Mouse (Mus musculus): ENCODE results near the gene Bmper. TPM values are rescaled to one million over a fixed set of nuclear protein-coding genes. Genes with fewer than 3 reads are reported as not detected.

Bmper gene
- polyA plus RNA-seq, 1 experiment from 2014 or later = 3.4 TPM

GRCm38 (mm10) chr9:23383291-23383690 is 160.4 kb downstream of the Bmper start:
- Histone ChIP-seq H3K4me1 (replicated peaks; ENCODE audit: control insufficient read depth, insufficient read depth, low read length) (peaks cover 2% of the 10 kb centered on the region; the same call in 1 of the 2 replicates), H3K9me3 (ENCODE audit: control insufficient read depth, low read length) (no peaks in the 10 kb centered on the region), H3K27ac (ENCODE audit: low read depth, low read length) (no peak overlapping the region), H3K36me3 (ENCODE audit: control insufficient read depth, insufficient read depth, low read length) (no peaks in the 10 kb centered on the region), H3K4me2 (replicated peaks; ENCODE audit: low read depth, low read length) (no peak overlapping the region), H3K27me3 (ENCODE audit: control insufficient read depth, insufficient read depth, low read length) (no peaks in the 10 kb centered on the region), H3K9ac (ENCODE audit: low read depth, low read length) (no peak overlapping the region), H3K4me3 (ENCODE audit: low read depth, low read length) (no peak overlapping the region)
- ATAC-seq (ENCODE audit: low FRiP score) (no peak), DNase-seq (ENCODE audit: low spot score) (no peak)
- WGBS = 86% methylated on average over 8 of the region's 8 CpGs

GRCm38 (mm10) chr9:23383837-23384236 is 161.0 kb downstream of the Bmper start:
- no peak overlapping the region for H3K4me3 ChIP-seq (ENCODE audit: low read depth, low read length)
- no peaks in the 10 kb centered on the region for H3K36me3 ChIP-seq (ENCODE audit: control insufficient read depth, insufficient read depth, low read length)
- no peaks in the 10 kb centered on the region for H3K9me3 ChIP-seq (ENCODE audit: control insufficient read depth, low read length)
- no peak overlapping the region for H3K27ac ChIP-seq (ENCODE audit: low read depth, low read length)
- ATAC-seq (ENCODE audit: low FRiP score) (no peak), DNase-seq (ENCODE audit: low spot score) (no peak)
- H3K27me3 ChIP-seq (ENCODE audit: control insufficient read depth, insufficient read depth, low read length) = no peaks in the 10 kb centered on the region
- peaks cover 2% of the 10 kb centered on the region; the same call in 1 of the 2 replicates for H3K4me1 ChIP-seq (replicated peaks; ENCODE audit: control insufficient read depth, insufficient read depth, low read length)
- WGBS = 90% methylated on average over 1 of the region's 1 CpGs
- no peak overlapping the region for H3K9ac ChIP-seq (ENCODE audit: low read depth, low read length)
- no peak overlapping the region for H3K4me2 ChIP-seq (replicated peaks; ENCODE audit: low read depth, low read length)

- DNase-seq (ENCODE audit: low spot score) = no peak
- no peaks in the 10 kb centered on the region for H3K27me3 ChIP-seq (ENCODE audit: control insufficient read depth, insufficient read depth, low read length)
- no peak overlapping the region for H3K4me2 ChIP-seq (replicated peaks; ENCODE audit: low read depth, low read length)
- H3K9me3 ChIP-seq (ENCODE audit: control insufficient read depth, low read length) = no peaks in the 10 kb centered on the region
- no peak overlapping the region for H3K27ac ChIP-seq (ENCODE audit: low read depth, low read length)
- H3K9ac ChIP-seq (ENCODE audit: low read depth, low read length) = no peak overlapping the region
- WGBS = 85% methylated on average over 3 of the region's 3 CpGs
- H3K36me3 ChIP-seq (ENCODE audit: control insufficient read depth, insufficient read depth, low read length) = no peaks in the 10 kb centered on the region
- no peak for ATAC-seq (ENCODE audit: low FRiP score)
- 0 out of 2 replicates have a peak, but pooled peaks cover 2% of the 10 kb centered on the region for H3K4me1 ChIP-seq (replicated peaks; ENCODE audit: control insufficient read depth, insufficient read depth, low read length)
- no peak overlapping the region for H3K4me3 ChIP-seq (ENCODE audit: low read depth, low read length)
Observed at GRCm38 (mm10) chr9:23384880-23385279, 162.0 kb downstream of the Bmper start.

GRCm38 (mm10) chr9:23386201-23386600 is 163.3 kb downstream of the Bmper start:
- 66% methylated on average over 3 of the region's 3 CpGs for WGBS
- H3K27ac ChIP-seq (ENCODE audit: low read depth, low read length) = no peak overlapping the region
- no peak for DNase-seq (ENCODE audit: low spot score)
- no peak for ATAC-seq (ENCODE audit: low FRiP score)
- H3K9me3 ChIP-seq (ENCODE audit: control insufficient read depth, low read length) = no peaks in the 10 kb centered on the region
- H3K9ac ChIP-seq (ENCODE audit: low read depth, low read length) = no peak overlapping the region
- no peak overlapping the region for H3K4me3 ChIP-seq (ENCODE audit: low read depth, low read length)
- H3K36me3 ChIP-seq (ENCODE audit: control insufficient read depth, insufficient read depth, low read length) = no peaks in the 10 kb centered on the region
- no peaks in the 10 kb centered on the region for H3K4me1 ChIP-seq (replicated peaks; ENCODE audit: control insufficient read depth, insufficient read depth, low read length)
- H3K4me2 ChIP-seq (replicated peaks; ENCODE audit: low read depth, low read length) = no peak overlapping the region
- no peaks in the 10 kb centered on the region for H3K27me3 ChIP-seq (ENCODE audit: control insufficient read depth, insufficient read depth, low read length)

- Histone ChIP-seq H3K9ac (ENCODE audit: low read depth, low read length) (no peak overlapping the region), H3K4me3 (ENCODE audit: low read depth, low read length) (no peak overlapping the region), H3K9me3 (ENCODE audit: control insufficient read depth, low read length) (no peaks in the 10 kb centered on the region), H3K27ac (ENCODE audit: low read depth, low read length) (no peak overlapping the region), H3K4me1 (replicated peaks; ENCODE audit: control insufficient read depth, insufficient read depth, low read length) (no peaks in the 10 kb centered on the region), H3K27me3 (ENCODE audit: control insufficient read depth, insufficient read depth, low read length) (no peaks in the 10 kb centered on the region), H3K4me2 (replicated peaks; ENCODE audit: low read depth, low read length) (no peak overlapping the region), H3K36me3 (ENCODE audit: control insufficient read depth, insufficient read depth, low read length) (no peaks in the 10 kb centered on the region)
- DNase-seq (ENCODE audit: low spot score) (no peak), ATAC-seq (ENCODE audit: low FRiP score) (no peak)
- 77% methylated on average over 3 of the region's 3 CpGs for WGBS
Observed at GRCm38 (mm10) chr9:23390118-23390517, 167.2 kb downstream of the Bmper start.

- Histone ChIP-seq H3K36me3 (ENCODE audit: control insufficient read depth, insufficient read depth, low read length) (no peaks in the 10 kb centered on the region), H3K4me1 (replicated peaks; ENCODE audit: control insufficient read depth, insufficient read depth, low read length) (no peaks in the 10 kb centered on the region), H3K4me2 (replicated peaks; ENCODE audit: low read depth, low read length) (no peak overlapping the region), H3K9ac (ENCODE audit: low read depth, low read length) (no peak overlapping the region), H3K27me3 (ENCODE audit: control insufficient read depth, insufficient read depth, low read length) (no peaks in the 10 kb centered on the region), H3K9me3 (ENCODE audit: control insufficient read depth, low read length) (no peaks in the 10 kb centered on the region), H3K27ac (ENCODE audit: low read depth, low read length) (no peak overlapping the region), H3K4me3 (ENCODE audit: low read depth, low read length) (no peak overlapping the region)
- ATAC-seq (ENCODE audit: low FRiP score) (no peak), DNase-seq (ENCODE audit: low spot score) (no peak)
- 75% methylated on average over 6 of the region's 6 CpGs for WGBS
Observed at GRCm38 (mm10) chr9:23394652-23395317, 171.9 kb downstream of the Bmper start.

- Histone ChIP-seq H3K9ac (ENCODE audit: low read depth, low read length) (no peak overlapping the region), H3K27ac (ENCODE audit: low read depth, low read length) (no peak overlapping the region), H3K36me3 (ENCODE audit: control insufficient read depth, insufficient read depth, low read length) (no peaks in the 10 kb centered on the region), H3K4me1 (replicated peaks; ENCODE audit: control insufficient read depth, insufficient read depth, low read length) (no peaks in the 10 kb centered on the region), H3K4me3 (ENCODE audit: low read depth, low read length) (no peak overlapping the region), H3K9me3 (ENCODE audit: control insufficient read depth, low read length) (no peaks in the 10 kb centered on the region), H3K27me3 (ENCODE audit: control insufficient read depth, insufficient read depth, low read length) (no peaks in the 10 kb centered on the region), H3K4me2 (replicated peaks; ENCODE audit: low read depth, low read length) (no peak overlapping the region)
- DNase-seq (ENCODE audit: low spot score) (no peak), ATAC-seq (ENCODE audit: low FRiP score) (no peak)
- WGBS = 88% methylated on average over 7 of the region's 7 CpGs
Observed at GRCm38 (mm10) chr9:23396186-23396585, 173.3 kb downstream of the Bmper start.

GRCm38 (mm10) chr9:23397876-23398275 is 175.0 kb downstream of the Bmper start:
- H3K4me3 ChIP-seq (ENCODE audit: low read depth, low read length) = no peak overlapping the region
- H3K36me3 ChIP-seq (ENCODE audit: control insufficient read depth, insufficient read depth, low read length) = no peaks in the 10 kb centered on the region
- 98% methylated on average over 3 of the region's 3 CpGs for WGBS
- H3K9me3 ChIP-seq (ENCODE audit: control insufficient read depth, low read length) = no peaks in the 10 kb centered on the region
- no peaks in the 10 kb centered on the region for H3K4me1 ChIP-seq (replicated peaks; ENCODE audit: control insufficient read depth, insufficient read depth, low read length)
- no peak for ATAC-seq (ENCODE audit: low FRiP score)
- H3K27me3 ChIP-seq (ENCODE audit: control insufficient read depth, insufficient read depth, low read length) = no peaks in the 10 kb centered on the region
- no peak overlapping the region for H3K4me2 ChIP-seq (replicated peaks; ENCODE audit: low read depth, low read length)
- DNase-seq (ENCODE audit: low spot score) = no peak
- no peak overlapping the region for H3K27ac ChIP-seq (ENCODE audit: low read depth, low read length)
- no peak overlapping the region for H3K9ac ChIP-seq (ENCODE audit: low read depth, low read length)

GRCm38 (mm10) chr9:23399638-23400284 is 176.9 kb downstream of the Bmper start:
- ATAC-seq (ENCODE audit: low FRiP score) = no peak
- no peaks in the 10 kb centered on the region for H3K36me3 ChIP-seq (ENCODE audit: control insufficient read depth, insufficient read depth, low read length)
- H3K4me2 ChIP-seq (replicated peaks; ENCODE audit: low read depth, low read length) = no peak overlapping the region
- no peak for DNase-seq (ENCODE audit: low spot score)
- no peaks in the 10 kb centered on the region for H3K4me1 ChIP-seq (replicated peaks; ENCODE audit: control insufficient read depth, insufficient read depth, low read length)
- no peaks in the 10 kb centered on the region for H3K27me3 ChIP-seq (ENCODE audit: control insufficient read depth, insufficient read depth, low read length)
- H3K4me3 ChIP-seq (ENCODE audit: low read depth, low read length) = no peak overlapping the region
- 74% methylated on average over 6 of the region's 6 CpGs for WGBS
- no peaks in the 10 kb centered on the region for H3K9me3 ChIP-seq (ENCODE audit: control insufficient read depth, low read length)
- no peak overlapping the region for H3K27ac ChIP-seq (ENCODE audit: low read depth, low read length)
- no peak overlapping the region for H3K9ac ChIP-seq (ENCODE audit: low read depth, low read length)

Measured in hindbrain, embryonic 11.5 days (tissue).